Mouse (Mus musculus) testis, adult 2 months (tissue): ENCODE measurements at regions not wholly inside any gene's neighbourhood (a gene's known extent, or its start where the extent isn't known, plus 50 kb on each side); places are given as distances from the start of the nearest gene placed in this dataset.

Source experiments
- CTCF ChIP-seq: fragments of 200-500 bp; IDR thresholded peaks from 2 replicates; pipeline ENCODE4 v1.5.1; 2012; ENCODE audit warnings: low read depth, mild to moderate bottlenecking, inconsistent platforms, low read length, moderate library complexity; ENCODE audit not compliant: control insufficient read depth, insufficient read depth, insufficient replicate concordance
- POLR2A ChIP-seq: fragments of 200-500 bp; IDR thresholded peaks from 2 replicates; pipeline ENCODE4 v1.6.1; 2012; ENCODE audit warnings: low read depth, mild to moderate bottlenecking, inconsistent platforms, low read length, moderate library complexity; ENCODE audit not compliant: control insufficient read depth

- TF ChIP-seq CTCF = no peak
- no peak for TF ChIP-seq POLR2A
These were observed 500.7 kb upstream of the Tnp1 start for GRCm38 (mm10) chr1:73516441-73516840.
